Mouse (Mus musculus): ENCODE results near the gene Dnah1.

The Dnah1 gene

GRCm38 (mm10) chr14:31323849-31324792 lies at the start of gene Dnah1:
TSS of gene Dnah1 (minus strand) at chr14:31323896.
- in situ Hi-C loops (cut with MboI, MseI): no loop called here

- in situ Hi-C loops (cut with MboI, MseI): no loop called here
Observed at GRCm38 (mm10) chr14:31369377-31369776, 45.7 kb upstream of the Dnah1 start.

- in situ Hi-C loops (cut with MboI, MseI): no loop called here
Observed at GRCm38 (mm10) chr14:31367951-31368350, 44.3 kb upstream of the Dnah1 start.

- in situ Hi-C loops (cut with MboI, MseI): no loop called here
Observed at GRCm38 (mm10) chr14:31365350-31365749, 41.7 kb upstream of the Dnah1 start.

GRCm38 (mm10) chr14:31364589-31364988 lies 40.9 kb upstream of the Dnah1 start:
- in situ Hi-C loops (cut with MboI, MseI): no loop called here

GRCm38 (mm10) chr14:31362236-31362635 lies 38.5 kb upstream of the Dnah1 start:
- in situ Hi-C loops (cut with MboI, MseI): no loop called here

DNA sequence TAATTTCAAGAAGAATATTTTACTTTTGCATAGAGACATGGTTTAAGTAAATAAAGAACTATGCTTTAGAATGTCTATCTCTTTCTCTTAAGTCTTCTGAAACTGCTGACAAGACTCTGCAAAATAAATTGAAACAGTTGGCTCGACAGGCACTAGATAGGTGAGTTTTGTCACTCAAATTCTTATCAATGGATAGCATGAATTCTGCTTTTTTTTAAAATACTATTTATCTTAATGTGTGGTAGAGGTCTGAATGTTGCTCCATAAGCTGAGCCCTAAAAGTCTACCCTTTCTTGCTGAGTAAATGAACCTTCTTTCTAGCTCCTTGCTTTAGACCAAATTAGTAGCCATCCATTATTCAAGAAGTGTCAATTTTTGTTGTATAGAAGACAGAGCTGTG lies 21.7 kb upstream of the Dnah1 start:
- in situ Hi-C loops (cut with MboI, MseI): no loop called here

- in situ Hi-C loops (cut with MboI, MseI): no loop called here
Observed at GRCm38 (mm10) chr14:31343241-31343640, 19.5 kb upstream of the Dnah1 start.

DNA sequence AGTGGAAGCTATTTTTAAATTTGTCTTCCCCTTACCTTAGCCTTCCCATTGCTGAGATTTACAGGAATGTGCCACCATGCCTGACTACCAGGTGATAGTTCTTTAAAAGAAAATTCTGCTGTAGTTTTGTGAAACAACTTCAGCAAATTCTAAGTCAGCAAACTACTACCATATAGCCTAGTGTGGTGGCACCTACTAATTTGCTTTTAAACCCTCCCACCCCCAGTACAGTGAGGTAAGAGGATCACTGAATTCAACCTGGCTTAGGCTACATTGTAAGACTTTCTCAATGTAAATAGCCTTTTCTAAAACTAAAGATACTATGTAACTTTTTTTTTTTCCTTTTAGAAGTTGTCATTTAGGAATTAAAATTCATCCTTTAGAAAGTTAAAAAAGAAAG lies 14.3 kb upstream of the Dnah1 start:
- in situ Hi-C loops (cut with MboI, MseI): no loop called here

- in situ Hi-C loops (cut with MboI, MseI): no loop called here
Observed at GRCm38 (mm10) chr14:31337406-31337805, 13.7 kb upstream of the Dnah1 start.

GRCm38 (mm10) chr14:31336369-31337155 lies 12.9 kb upstream of the Dnah1 start, which contains the start of gene Capn7:
TSS of gene Capn7 (plus strand) at chr14:31336638.
- in situ Hi-C loops (cut with MboI, MseI): no loop called here

DNA sequence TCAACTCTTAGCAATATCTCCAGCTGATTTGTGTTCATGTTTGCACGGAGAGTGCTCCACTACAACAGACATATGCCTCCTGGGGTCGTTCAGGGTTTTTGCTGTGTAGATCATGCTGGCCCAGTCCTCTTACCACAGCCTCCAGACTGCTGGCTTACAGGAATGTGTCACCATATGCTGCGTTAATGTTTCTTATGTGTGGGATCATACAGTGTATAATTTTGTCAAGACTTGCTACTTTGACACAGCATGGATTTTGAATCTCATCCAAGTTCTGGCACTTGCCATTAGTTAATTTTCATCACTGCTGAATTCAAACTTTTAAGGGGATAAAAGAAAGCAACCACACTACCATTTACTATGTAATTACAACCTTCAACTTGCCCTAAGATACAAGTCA lies 12.1 kb upstream of the Dnah1 start:
- in situ Hi-C loops (cut with MboI, MseI): no loop called here

DNA sequence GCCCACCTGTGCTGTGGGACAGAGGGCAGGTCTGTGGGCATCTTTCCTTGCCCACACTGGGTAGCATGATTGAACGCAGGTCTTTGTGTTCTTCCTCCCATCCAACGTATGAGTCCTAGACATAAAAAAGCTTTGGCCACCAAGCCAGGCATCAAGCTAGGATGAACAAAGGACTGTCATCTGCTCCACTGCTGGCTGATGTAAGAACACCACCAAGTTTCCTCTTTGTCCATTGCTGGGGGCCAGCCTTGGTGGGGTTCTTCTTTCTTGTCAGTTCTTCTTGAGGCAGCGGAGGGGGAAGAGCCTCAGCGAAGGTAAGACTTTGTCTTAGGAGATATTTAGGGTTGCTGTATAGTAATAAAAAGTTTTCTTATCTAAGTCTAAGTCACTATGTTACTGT lies 7.3 kb upstream of the Dnah1 start:
- in situ Hi-C loops (cut with MboI, MseI): no loop called here

DNA sequence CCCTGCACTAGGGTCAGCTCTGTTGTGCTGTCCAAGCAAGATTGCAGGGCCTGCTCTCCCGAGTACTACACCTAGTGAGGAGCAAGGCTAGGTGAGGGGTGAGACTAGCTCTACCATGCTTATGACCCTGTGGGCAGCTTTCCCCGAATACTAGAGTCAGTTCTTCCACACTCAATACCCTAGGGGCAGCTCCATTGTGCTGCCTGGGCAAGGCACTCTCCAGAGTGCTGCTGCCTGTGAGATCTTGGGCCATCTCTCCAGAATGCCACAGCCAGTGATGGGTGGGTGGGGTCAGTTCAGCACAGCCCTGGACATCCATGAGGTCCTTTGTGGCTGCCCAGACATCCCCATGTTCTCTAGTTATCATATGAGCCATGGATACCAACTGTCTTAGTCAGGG lies 6.0 kb upstream of the Dnah1 start:
- in situ Hi-C loops (cut with MboI, MseI): no loop called here

- in situ Hi-C loops (cut with MboI, MseI): no loop called here
Observed at GRCm38 (mm10) chr14:31327681-31328080, 4.0 kb upstream of the Dnah1 start.

DNA sequence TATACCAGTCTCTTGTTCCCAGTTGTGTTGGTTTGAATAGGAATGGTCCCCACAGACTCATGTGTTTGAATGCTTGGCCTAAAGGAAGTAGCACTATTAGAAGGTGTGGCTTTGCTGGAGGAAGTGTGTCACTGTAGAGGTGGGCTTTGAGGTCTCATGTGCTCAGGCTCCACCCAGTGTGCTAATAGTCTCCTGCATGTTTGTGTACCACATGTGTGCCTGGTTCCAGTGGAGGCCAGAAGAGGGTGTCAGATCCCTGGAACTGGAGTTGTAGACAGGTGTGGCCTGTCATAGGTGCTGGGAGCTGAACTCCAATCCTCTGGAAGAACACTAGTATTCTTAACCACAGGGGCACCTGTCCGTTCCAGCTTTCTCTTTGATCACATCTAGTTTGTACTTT lies 3.5 kb upstream of the Dnah1 start:
- in situ Hi-C loops (cut with MboI, MseI): no loop called here

- in situ Hi-C loops (cut with MboI, MseI): no loop called here
Observed at GRCm38 (mm10) chr14:31326770-31327169, 3.1 kb upstream of the Dnah1 start.

DNA sequence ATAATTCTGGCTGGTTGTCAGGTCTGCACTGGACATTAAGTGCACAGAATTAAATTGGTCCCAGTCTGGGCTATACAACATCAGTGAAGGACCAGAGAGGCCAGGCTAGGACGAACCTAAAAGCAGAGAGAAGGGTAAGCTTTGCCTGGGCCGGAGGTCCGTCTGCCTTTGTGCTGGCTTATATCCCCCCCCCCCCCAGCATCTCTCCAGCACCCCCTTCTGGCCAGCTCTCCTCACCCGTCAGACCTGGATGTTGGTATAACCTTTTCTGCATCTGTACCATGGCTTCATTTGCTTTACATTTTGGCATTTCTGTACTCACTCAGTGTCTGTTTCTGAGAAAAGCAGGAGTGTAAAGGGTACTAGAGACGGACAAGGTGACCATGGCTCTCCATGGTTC lies 1.9 kb upstream of the Dnah1 start:
- in situ Hi-C loops (cut with MboI, MseI): no loop called here

DNA sequence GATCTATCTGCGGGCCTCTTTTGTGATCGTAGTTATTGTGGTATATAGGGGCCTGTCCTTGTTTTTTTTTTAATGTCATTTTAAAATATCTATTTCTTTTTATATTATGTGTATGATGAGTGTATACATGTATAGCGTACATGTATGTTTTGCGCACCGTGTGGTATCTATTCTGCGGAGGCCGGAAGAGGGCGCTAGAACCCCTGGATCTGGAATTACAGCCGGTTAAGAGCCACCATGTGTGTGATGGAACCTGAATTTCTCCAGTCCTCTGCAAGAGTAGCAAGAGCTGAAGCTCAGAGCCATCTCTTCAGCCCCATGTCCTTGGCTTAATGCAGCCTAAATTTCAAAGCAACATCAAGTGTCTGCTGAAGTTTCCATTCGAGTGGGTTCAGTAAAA lies 1.2 kb upstream of the Dnah1 start:
- in situ Hi-C loops (cut with MboI, MseI): no loop called here

GRCm38 (mm10) chr14:31323189-31323588 lies 507 bp downstream of the Dnah1 start:
- in situ Hi-C loops (cut with MboI, MseI): no loop called here

DNA sequence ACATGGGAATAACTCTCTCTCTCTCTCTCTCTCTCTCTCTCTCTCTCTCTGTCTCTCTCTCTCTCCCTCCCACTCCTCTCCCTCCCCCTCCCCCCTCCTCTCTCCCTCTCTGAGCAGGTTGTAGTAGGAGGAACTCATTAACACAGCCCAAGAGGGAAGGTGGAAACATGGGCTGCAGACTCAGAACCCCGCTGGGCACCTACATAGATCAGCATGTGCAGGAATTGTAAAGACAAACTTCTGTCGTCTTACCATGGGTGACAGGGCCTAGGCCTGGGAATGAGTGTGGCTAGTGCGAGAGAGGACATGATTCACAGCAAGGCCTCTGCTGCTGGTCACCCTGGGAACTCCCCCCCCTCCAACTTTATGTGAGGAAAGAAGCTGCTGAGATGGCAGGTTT lies 1.5 kb downstream of the Dnah1 start:
- in situ Hi-C loops (cut with MboI, MseI): no loop called here

GRCm38 (mm10) chr14:31321181-31321580 lies 2.5 kb downstream of the Dnah1 start:
- in situ Hi-C loops (cut with MboI, MseI): no loop called here

GRCm38 (mm10) chr14:31319546-31319945 lies 4.2 kb downstream of the Dnah1 start:
- in situ Hi-C loops (cut with MboI, MseI): loop anchor here (5.0 kb wide), 1 partner anchor 42 kb away; no protein-coding TSS in a partner anchor

All from regulatory T cell (primary cell).